Mouse (Mus musculus) cerebellum, adult (tissue): ENCODE measurements around the gene Ano6.

Source experiments
- ATAC-seq: cut with Nextera tagmentation; 2 replicates; pipeline ENCODE4 v1.9.2; 2017; ENCODE audit warnings: mild to moderate bottlenecking, moderate library complexity, mixed read lengths; ENCODE audit not compliant: insufficient number of reproducible peaks, low FRiP score, low TSS enrichment

Ano6 gene

DNA sequence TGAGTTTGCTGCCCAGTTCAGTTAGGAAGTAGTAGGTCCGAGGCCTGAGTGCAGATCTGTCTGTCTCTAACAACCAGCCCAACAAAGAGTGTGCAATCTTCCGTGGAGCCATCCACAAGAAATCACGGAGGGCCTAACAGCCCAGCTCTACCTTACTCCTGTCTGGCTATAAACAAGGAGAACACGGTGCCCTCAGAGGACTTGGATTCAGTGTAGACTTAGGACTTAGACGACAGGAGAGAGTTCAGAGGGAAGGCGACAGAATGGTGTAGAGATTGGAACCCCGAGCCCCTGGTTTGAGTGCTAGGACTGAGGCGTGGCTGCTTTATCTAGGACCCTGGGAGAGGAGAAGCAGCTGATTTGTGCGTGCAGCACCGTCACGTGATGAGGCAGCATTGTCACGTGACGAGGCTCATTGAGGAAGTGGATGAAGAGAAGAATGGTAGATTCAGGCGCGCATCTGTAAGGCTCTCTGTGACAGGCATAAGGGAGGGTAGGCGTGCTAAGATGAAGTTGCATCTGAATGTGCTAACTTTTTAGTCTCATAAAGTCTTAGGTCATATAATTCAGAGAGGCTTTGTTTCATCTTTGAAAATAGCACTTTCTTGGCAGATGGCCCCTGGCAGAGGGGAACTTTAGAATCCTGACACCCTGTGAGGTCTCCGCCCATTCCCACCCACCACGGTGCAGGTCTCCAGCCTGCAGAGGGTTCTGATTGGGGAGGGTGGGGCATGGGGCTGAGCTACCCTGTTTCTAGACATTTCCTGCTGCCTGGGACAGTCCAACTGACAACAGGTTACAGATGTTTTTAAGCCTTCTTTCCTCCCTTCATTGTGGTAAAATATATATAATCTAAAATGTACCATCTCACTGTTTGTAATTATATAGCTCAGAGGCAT is 59.1 kb downstream of the Ano6 start:
- ATAC-seq: no peak

DNA sequence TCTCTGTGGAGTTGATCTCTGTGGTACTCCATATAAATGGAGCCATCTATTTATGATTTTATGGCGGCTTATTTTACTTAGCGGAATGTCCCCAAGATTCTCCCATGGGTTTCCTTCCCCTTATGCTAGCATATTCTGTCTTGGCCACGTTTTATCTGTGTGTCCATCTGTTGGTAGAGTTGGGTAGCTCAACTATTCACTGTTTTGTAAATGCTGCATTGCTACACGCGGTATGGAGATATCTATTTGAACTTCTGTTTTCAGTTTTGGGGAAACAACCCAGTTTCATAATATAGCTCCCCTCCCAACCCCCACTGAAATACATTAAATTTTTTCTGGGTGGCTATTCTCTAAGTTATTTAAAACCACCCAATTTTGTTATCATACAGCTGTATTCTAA is 59.9 kb downstream of the Ano6 start:
- no peak for ATAC-seq

GRCm38 (mm10) chr15:95855051-95855844 is 64.6 kb downstream of the Ano6 start:
- no peak for ATAC-seq

DNA sequence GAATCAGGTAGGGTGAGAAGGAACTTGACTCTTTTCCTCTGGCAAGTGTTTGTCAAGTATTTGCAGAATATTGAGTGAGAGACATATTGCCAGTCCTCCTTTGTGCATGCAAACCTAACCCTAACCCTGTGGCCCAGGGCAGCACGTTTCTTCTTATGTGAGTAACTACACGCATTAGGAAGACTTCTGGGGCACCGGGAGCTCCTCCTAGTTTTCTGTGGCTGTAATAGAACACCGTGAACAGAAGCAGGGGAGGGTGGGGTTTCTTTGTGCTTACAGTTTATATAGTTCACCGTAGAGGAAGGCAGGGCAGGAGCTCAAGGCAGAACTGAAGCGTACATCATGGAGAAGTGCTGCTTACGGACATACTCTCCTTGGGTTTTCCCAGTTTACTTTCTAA is 65.3 kb downstream of the Ano6 start:
- ATAC-seq: no peak

GRCm38 (mm10) chr15:95856684-95857595 is 66.3 kb downstream of the Ano6 start:
- no peak for ATAC-seq

DNA sequence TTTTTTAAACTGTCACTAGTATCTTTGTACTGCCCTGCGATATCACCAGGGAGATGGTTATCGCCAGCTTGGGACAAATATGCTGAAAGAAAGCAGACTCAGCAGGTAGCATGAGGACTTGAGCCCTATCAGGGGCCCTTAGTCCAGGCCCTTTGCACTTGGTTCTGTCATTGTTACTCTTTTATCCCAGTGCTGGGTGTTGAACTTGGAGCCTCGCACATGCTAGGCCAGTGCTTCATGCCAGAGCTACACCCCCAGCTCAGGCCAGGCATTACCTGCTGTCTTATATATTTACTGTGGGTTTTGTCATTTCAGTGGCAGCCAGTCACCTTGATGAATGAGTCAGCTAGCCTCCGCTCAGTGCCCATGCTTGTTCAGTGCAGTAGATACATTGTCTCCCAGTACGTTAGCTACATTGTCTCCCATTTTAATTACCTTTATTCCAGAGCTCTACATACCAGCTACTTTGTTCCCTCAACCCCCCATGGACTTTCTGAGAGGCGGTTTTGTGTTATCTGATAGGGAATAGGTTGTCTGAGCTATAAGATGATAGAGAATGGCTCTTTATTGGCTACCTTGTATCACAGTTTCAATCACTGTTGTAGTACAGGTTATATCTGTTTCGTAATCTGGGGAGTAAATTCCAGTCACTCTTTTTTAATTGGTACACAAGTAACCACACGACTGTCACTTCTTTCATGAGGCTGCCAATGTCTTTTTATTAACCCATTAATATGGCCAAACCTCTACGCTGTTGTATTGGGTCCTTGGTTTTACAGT is 68.4 kb downstream of the Ano6 start:
- ATAC-seq: no peak

DNA sequence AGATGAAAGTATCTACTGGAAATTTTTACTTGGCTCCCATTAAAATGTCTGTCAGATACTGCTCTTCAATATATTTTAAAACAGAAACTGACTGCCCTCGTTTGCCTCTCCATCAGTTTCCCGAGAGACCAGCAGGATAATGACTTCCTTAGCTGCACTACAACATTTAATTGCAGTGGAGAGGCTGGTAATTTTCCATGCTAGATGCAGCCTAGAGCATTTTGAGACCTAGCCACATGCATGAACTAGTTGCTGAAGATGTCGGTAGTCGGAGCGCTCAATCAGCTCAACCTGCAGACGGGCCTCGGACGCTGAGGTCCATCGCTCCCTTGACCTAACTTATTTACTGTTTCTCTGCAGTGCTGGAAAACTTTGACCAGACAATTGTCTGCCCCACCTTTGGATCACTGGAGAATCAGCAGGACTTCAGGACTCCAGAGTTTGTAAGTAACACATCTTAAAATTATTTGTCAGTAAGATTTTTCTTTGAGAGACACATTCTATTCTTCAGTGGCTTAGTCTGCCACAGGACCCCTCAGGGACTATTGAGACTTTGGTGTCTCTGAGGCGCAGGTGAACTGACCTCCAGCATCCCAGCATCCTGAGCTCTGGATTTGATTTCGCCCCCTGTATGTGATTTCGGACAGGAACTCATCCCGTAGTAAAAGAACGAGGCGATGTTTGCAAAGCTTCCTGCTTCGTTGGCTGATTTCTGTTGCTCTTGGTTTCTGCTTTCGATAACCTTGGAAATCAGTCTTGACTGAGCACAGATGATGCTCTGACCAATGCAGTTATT is 73.4 kb downstream of the Ano6 start:
- ATAC-seq: no peak

GRCm38 (mm10) chr15:95865311-95866100 is 74.9 kb downstream of the Ano6 start:
- no peak for ATAC-seq

GRCm38 (mm10) chr15:95868172-95868571 is 77.5 kb downstream of the Ano6 start:
- ATAC-seq: no peak

DNA sequence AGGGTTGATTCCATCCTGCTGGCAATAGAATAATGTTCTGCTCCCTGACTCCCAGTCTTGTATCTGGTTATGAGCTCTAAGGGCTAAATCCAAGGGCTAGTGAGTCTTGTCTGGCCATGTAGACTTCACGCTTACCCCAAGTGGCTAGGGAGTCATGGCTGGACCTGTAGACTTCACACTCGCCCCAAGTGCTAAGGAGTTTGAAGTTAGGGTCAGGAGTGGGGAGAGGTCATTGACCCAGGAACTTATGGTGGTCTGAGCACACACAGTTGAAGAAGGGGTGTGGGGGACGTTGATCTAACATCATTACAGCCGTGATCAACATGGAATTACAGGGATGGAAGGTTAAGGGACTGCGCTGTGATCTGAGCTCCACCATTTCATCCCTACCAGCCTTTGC is 79.0 kb downstream of the Ano6 start:
- ATAC-seq: no peak

GRCm38 (mm10) chr15:95871631-95872030 is 81.0 kb downstream of the Ano6 start:
- ATAC-seq: no peak

GRCm38 (mm10) chr15:95872447-95872846 is 81.8 kb downstream of the Ano6 start:
- ATAC-seq: no peak

- no peak for ATAC-seq
Observed at GRCm38 (mm10) chr15:95873276-95873675, 82.6 kb downstream of the Ano6 start.

DNA sequence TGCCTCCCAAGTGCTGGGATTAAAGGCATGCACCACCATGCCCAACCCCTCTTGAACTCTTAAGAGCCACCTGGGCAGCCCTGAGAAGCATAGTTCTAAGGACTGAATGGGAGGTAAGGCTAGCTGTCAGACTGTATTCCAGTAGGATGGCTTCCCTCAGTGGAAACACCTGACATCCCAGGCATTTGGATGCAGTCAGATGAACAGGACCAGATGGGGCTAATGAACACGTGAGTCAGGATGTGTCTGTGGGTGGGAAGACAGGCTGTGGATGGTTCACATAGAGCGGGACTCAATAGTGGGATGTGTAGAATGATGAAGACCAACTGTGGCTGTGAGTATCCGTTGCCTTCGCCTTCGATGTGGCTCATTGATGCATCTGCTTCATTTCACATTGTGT is 83.6 kb downstream of the Ano6 start:
- no peak for ATAC-seq

- no peak for ATAC-seq
Observed at GRCm38 (mm10) chr15:95874726-95875125, 84.1 kb downstream of the Ano6 start.

DNA sequence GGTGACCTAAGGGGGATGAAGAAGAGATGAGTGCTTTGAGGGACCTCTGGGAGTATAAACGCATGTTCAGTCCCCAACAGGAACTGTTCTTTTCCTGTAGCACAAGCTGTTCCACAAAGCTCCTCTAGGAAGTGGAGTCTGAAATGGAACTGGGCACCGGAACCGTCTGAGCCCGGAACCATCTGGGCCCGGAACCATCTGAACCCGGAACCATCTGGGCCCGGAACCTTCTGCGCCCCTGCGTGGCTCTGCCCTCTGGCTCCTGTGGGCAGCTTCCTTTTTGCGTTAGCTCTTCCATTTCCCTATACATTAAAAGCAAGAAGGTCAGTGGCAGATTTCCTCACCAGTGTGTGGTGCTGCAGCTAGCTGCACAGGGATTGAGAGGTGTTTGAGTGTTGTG is 85.3 kb downstream of the Ano6 start:
- ATAC-seq: no peak

GRCm38 (mm10) chr15:95880616-95881151 is 90.0 kb downstream of the Ano6 start:
- ATAC-seq: no peak

DNA sequence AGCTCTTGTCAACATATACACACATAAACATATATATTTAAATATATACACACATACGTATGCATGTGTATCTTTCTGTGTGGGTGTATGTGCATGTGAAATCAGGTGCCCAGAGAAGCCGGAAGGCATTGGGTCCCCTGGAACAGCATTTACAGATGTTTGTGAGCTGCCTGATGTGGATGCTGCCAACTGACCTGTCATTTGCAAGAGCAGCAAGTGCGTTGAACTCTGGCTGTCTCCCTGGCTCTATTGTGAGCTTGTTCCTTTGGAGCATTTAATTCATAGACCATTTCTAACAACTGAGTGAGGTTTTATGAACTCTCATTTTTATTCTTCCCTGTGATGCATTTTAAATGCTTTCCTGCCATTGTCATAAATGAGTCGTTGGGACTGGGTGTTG is 91.8 kb downstream of the Ano6 start:
- no peak for ATAC-seq
